Mouse (Mus musculus): ENCODE results near the gene Abcg5. TPM values are rescaled to one million over a fixed set of nuclear protein-coding genes. Genes with fewer than 3 reads are reported as not detected.

The Abcg5 gene
- polyA plus RNA-seq, 1 experiment: not detected

DNA sequence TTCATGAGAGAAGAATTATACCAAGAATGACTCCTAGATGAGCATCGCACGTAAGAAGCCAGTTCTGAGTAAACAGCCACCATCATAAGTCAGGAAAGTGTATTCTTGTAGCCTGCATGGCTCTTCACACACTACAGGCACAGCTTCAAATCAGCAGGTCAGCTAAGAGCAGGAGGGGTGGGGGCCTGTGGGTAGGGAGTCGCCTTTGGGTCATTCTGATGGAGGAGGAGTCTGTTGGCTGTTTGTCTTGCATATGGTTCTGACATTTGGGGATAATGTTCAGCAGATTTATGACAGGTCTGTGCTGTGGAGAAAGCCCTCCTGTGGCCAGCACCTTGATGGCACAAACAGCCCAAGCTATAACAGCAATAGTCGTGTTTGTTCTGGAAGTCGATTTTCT lies 26.6 kb downstream of the Abcg5 start:
- H3K4me3 ChIP-seq (replicated peaks): no peak overlapping the region
- H3K36me3 ChIP-seq (ENCODE audit: control insufficient read depth): no peaks in the 10 kb centered on the region
- TF ChIP-seq GATA1 (IDR thresholded peaks at IDR 0.05; ENCODE audit: low read length) (no peak), TAL1 (IDR thresholded peaks at IDR 0.05; ENCODE audit: low read length) (no peak)
- no peaks in the 10 kb centered on the region for H3K9me3 ChIP-seq (ENCODE audit: control insufficient read depth, low read length)
- no peaks in the 10 kb centered on the region for H3K27me3 ChIP-seq (ENCODE audit: control insufficient read depth)
- no peaks in the 10 kb centered on the region for H3K4me1 ChIP-seq (ENCODE audit: control insufficient read depth)

DNA sequence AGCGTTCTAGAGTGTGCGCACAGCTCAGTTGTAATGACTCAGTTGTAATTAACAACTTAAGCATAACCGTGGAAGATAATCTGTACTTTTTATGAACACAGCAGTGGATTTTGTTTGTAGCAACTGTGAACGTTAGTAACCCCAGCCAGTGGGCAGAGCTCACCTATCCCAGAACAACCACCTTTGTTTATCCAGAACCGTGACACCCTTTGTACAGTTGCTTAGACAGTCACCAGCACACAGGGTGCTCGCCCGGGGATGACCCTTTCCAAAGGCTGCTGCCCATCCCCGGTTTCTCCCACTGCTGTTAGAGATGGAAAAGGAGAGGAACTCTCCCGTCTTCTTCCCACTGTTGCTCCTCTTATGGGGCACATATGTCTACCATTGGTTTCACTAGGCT lies 29.3 kb downstream of the Abcg5 start:
- TF ChIP-seq GATA1 (IDR thresholded peaks at IDR 0.05; ENCODE audit: low read length) (no peak), TAL1 (IDR thresholded peaks at IDR 0.05; ENCODE audit: low read length) (no peak)
- Histone ChIP-seq H3K4me3 (replicated peaks) (no peak overlapping the region), H3K36me3 (ENCODE audit: control insufficient read depth) (no peaks in the 10 kb centered on the region), H3K27me3 (ENCODE audit: control insufficient read depth) (no peaks in the 10 kb centered on the region), H3K9me3 (ENCODE audit: control insufficient read depth, low read length) (no peaks in the 10 kb centered on the region), H3K4me1 (ENCODE audit: control insufficient read depth) (no peaks in the 10 kb centered on the region)

DNA sequence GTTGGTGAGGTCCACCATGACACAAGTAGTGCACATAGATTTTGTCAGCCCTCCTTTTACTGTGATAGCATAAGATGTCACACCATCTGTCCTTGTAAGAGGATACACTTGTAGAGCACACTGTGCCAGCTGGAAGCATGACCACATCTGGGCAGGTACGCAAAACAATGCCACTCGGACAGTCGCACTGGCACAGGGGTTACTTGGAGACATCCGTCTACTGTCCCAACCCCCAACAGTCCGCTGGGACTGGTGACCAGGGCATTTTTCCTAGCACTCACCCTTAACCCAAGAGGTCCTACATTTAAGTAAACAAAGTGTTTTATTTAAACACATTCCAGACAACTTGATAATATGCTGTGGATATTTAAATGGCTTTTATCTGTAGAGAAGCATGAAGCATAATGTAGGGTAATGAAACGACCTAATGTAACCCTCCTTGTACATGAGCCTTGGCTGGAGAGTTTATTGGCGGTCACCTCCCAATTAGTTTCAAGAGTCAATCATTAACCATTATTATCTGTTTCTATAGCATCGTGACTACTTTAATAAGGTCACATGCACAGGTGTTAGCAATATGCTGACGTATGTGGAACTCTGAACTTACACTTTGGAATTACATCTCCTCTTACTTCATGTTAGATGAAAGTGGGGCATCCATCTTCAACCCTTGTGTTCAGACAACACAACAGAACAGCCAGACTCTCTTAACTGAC lies 32.4 kb downstream of the Abcg5 start:
- H3K27me3 ChIP-seq (ENCODE audit: control insufficient read depth): no peaks in the 10 kb centered on the region

DNA sequence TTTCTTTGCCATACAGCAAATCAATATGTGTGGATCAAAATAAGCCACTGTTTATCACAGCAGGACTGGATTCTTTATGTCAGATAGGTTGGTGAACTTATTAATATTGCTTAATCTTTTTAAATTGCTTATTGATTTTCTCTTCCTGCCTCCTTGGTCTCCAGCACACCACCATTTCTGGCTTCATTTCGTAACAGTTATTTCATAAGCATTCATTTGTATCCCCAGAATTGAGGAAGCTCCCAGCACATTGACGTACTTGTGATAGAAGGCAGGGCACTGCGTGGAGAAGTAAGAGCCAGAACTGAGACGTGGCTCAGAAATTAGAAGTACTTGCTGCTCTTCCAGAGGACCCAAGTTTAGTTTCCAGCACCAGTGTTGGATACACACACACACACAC lies 35.2 kb downstream of the Abcg5 start:
- Histone ChIP-seq H3K9me3 (ENCODE audit: control insufficient read depth, low read length) (no peaks in the 10 kb centered on the region), H3K36me3 (ENCODE audit: control insufficient read depth) (no peaks in the 10 kb centered on the region), H3K27me3 (ENCODE audit: control insufficient read depth) (no peaks in the 10 kb centered on the region), H3K4me3 (replicated peaks) (no peak overlapping the region), H3K4me1 (ENCODE audit: control insufficient read depth) (no peaks in the 10 kb centered on the region)
- no peak for TF ChIP-seq TAL1 (IDR thresholded peaks at IDR 0.05; ENCODE audit: low read length)
- TF ChIP-seq GATA1 (IDR thresholded peaks at IDR 0.05; ENCODE audit: low read length): no peak

More for the DNA sequence above, 32.4 kb downstream of the Abcg5 start:
- no peaks in the 10 kb centered on the region for H3K9me3 ChIP-seq (ENCODE audit: control insufficient read depth, low read length)
- H3K4me1 ChIP-seq (ENCODE audit: control insufficient read depth): no peaks in the 10 kb centered on the region
- TF ChIP-seq GATA1 (IDR thresholded peaks at IDR 0.05; ENCODE audit: low read length) (no peak), TAL1 (IDR thresholded peaks at IDR 0.05; ENCODE audit: low read length) (no peak)
- no peak overlapping the region for H3K4me3 ChIP-seq (replicated peaks)
- H3K36me3 ChIP-seq (ENCODE audit: control insufficient read depth): no peaks in the 10 kb centered on the region

DNA sequence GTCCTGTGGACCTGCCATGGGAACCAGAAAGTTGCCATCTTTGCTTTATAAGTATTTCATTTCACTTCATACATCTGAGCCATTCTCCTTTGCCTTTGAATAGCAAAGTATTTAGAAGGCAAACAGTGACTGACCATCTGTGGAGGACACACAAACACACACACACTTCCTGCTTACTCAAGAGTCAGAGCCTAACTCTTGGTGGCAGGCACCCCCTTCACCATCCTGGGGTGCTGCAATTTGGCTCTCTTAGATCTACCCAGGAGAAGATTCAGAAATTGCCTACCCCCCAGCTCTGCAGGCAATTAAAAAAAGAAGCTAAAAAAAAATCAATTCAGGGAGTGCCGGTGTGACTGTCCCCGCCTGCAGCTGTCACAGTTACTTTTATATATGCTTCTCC lies 36.3 kb downstream of the Abcg5 start:
- Histone ChIP-seq H3K27me3 (ENCODE audit: control insufficient read depth) (no peaks in the 10 kb centered on the region), H3K4me1 (ENCODE audit: control insufficient read depth) (no peaks in the 10 kb centered on the region), H3K36me3 (ENCODE audit: control insufficient read depth) (no peaks in the 10 kb centered on the region), H3K9me3 (ENCODE audit: control insufficient read depth, low read length) (no peaks in the 10 kb centered on the region), H3K4me3 (replicated peaks) (no peak overlapping the region)
- TF ChIP-seq TAL1 (IDR thresholded peaks at IDR 0.05; ENCODE audit: low read length) (no peak), GATA1 (IDR thresholded peaks at IDR 0.05; ENCODE audit: low read length) (no peak)

DNA sequence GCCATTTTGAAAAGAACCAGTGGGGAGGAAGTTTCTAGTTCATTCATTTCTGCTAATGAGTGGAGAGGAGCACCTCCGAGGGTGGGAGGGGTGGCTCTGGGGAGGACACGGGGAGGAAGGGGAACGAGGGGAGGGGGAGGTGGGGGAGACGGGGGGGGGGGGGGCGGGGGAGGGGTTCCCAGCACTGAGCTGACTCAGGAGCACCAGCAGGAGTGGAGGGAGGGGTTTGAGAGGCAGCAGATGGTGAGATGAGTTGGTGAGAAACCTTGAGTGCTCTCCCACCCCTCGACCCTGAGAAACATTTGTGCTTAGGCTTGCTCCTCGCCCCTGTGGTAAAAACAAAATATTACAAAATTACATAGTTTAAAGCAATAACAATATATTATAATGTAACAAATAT lies 36.9 kb downstream of the Abcg5 start:
- Histone ChIP-seq H3K4me3 (replicated peaks) (no peak overlapping the region), H3K36me3 (ENCODE audit: control insufficient read depth) (no peaks in the 10 kb centered on the region), H3K27me3 (ENCODE audit: control insufficient read depth) (no peaks in the 10 kb centered on the region), H3K4me1 (ENCODE audit: control insufficient read depth) (no peaks in the 10 kb centered on the region), H3K9me3 (ENCODE audit: control insufficient read depth, low read length) (no peaks in the 10 kb centered on the region)
- TF ChIP-seq TAL1 (IDR thresholded peaks at IDR 0.05; ENCODE audit: low read length) (no peak), GATA1 (IDR thresholded peaks at IDR 0.05; ENCODE audit: low read length) (no peak)

DNA sequence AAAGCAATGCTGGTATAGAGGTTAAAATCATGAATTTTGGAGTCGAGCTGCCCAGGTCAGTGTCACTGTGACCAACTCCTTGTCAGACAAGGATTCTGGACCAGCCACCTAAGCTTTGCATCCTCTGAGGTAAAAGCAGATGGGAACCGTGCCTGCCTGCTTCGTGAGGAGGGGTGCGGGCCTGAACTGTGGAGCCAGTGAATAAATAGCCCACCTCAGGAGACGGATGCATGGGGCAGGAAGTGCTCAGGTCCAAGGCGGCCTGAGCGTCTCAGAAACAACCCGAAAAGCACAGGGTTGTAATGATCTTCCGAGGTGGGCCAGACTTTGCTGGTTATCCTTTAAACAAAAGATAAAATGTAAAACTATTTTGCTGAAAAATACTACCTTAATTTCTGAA lies 37.7 kb downstream of the Abcg5 start:
- H3K36me3 ChIP-seq (ENCODE audit: control insufficient read depth): no peaks in the 10 kb centered on the region
- TF ChIP-seq TAL1 (IDR thresholded peaks at IDR 0.05; ENCODE audit: low read length): no peak
- no peak for TF ChIP-seq GATA1 (IDR thresholded peaks at IDR 0.05; ENCODE audit: low read length)
- no peaks in the 10 kb centered on the region for H3K9me3 ChIP-seq (ENCODE audit: control insufficient read depth, low read length)

DNA sequence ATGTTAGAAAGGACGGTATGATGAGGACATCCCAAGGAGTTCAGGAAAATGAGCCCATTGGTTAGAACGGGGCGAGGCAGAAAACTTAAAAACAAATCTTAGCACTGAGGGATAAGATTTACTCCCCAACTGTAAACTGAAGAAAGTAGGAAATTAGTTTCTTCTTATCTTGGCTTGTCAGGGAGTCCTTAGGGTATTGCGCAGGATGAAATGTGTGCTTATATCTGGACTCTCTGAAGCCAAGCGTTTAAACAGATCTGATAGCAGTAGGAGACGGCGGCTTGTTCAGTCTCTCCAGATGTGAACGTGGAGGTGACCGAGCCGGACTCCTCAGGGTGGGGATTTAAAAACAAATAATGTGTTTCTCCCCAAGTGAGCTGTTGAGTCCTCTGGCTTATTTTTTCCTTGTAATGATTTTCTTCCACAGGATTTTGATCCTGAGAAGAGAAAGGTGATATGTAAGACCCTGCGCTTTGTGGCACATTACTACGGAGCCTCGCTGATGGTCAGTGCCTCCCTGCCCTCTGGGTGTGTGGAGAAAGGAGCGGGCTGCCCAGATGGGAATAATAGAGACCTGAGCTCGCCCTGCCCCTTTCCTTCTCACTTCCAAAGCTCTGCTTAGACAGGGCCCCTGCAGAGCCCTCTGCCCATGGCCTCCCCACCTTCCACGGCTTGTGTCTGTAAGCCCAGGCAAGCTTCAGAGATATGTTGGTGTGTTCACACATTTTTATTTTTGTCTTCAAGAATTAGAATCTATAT lies 38.3 kb downstream of the Abcg5 start:
- no peaks in the 10 kb centered on the region for H3K27me3 ChIP-seq (ENCODE audit: control insufficient read depth)
- TF ChIP-seq TAL1 (IDR thresholded peaks at IDR 0.05; ENCODE audit: low read length): no peak
- TF ChIP-seq GATA1 (IDR thresholded peaks at IDR 0.05; ENCODE audit: low read length): no peak
- H3K4me3 ChIP-seq (replicated peaks): no peak overlapping the region
- no peaks in the 10 kb centered on the region for H3K4me1 ChIP-seq (ENCODE audit: control insufficient read depth)
- no peaks in the 10 kb centered on the region for H3K9me3 ChIP-seq (ENCODE audit: control insufficient read depth, low read length)
- H3K36me3 ChIP-seq (ENCODE audit: control insufficient read depth): no peaks in the 10 kb centered on the region

More for the DNA sequence above, 37.7 kb downstream of the Abcg5 start:
- no peaks in the 10 kb centered on the region for H3K4me1 ChIP-seq (ENCODE audit: control insufficient read depth)
- no peak overlapping the region for H3K4me3 ChIP-seq (replicated peaks)
- no peaks in the 10 kb centered on the region for H3K27me3 ChIP-seq (ENCODE audit: control insufficient read depth)

DNA sequence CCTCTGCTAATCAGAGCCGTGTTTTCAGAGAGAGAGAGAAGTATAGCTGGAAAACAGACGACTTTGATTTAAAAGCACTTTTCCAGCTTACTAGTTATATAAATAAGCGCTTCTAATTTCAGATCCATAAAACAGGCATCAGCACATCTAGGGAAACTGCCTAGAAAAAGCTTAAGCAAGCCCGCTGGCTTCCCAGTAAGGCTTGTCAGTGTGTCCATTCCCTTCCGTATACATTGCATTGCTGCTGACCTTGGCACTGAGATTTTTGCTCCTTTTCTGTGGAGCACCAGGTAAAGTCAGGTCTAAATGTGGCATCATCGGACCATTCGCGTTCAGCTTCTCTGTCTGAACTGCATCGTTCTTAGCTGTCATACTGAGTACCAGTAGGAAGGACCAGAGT lies 40.5 kb downstream of the Abcg5 start:
- H3K4me3 ChIP-seq (replicated peaks): no peak overlapping the region
- TF ChIP-seq GATA1 (IDR thresholded peaks at IDR 0.05; ENCODE audit: low read length) (no peak), TAL1 (IDR thresholded peaks at IDR 0.05; ENCODE audit: low read length) (no peak)
- no peaks in the 10 kb centered on the region for H3K4me1 ChIP-seq (ENCODE audit: control insufficient read depth)
- no peaks in the 10 kb centered on the region for H3K27me3 ChIP-seq (ENCODE audit: control insufficient read depth)
- no peaks in the 10 kb centered on the region for H3K36me3 ChIP-seq (ENCODE audit: control insufficient read depth)
- H3K9me3 ChIP-seq (ENCODE audit: control insufficient read depth, low read length): no peaks in the 10 kb centered on the region
